Mouse (Mus musculus) hindbrain, embryonic 13.5 days (tissue): Measurements from ENCODE around the gene Commd1. TPM values are rescaled to one million over a fixed set of nuclear protein-coding genes. Genes with fewer than 3 reads are reported as not detected.
A peak's percentile ranks its signal among the peaks of the same experiment; 100 is the strongest.

Experiments
- ATAC-seq: fragments of 200-750 bp; cut with Nextera tagmentation; 2 replicates; pipeline ENCODE4 v1.8.0; 2017; ENCODE audit warnings: moderate TSS enrichment; ENCODE audit not compliant: low FRiP score
- H3K27ac ChIP-seq: fragments of 300-500 bp; sonication (generic); 2 replicates; pipeline ENCODE4 v1.5.1; 2015; ENCODE audit warnings: inconsistent platforms, mild to moderate bottlenecking, moderate library complexity
- H3K27me3 ChIP-seq: fragments of 300-500 bp; sonication (generic); 2 replicates; pipeline ENCODE4 v1.6.1; 2015; ENCODE audit warnings: mild to moderate bottlenecking, inconsistent platforms
- H3K36me3 ChIP-seq: fragments of 300-500 bp; sonication (generic); 2 replicates; pipeline ENCODE4 v1.6.1; 2015; ENCODE audit warnings: mild to moderate bottlenecking, inconsistent platforms
- H3K4me1 ChIP-seq: fragments of 300-500 bp; sonication (generic); replicated peaks from 2 replicates; pipeline ENCODE4 v1.6.1; 2015; ENCODE audit warnings: inconsistent platforms
- H3K4me2 ChIP-seq: fragments of 300-500 bp; sonication (generic); 2 replicates; pipeline ENCODE4 v1.6.1; 2015; ENCODE audit warnings: inconsistent platforms, mild to moderate bottlenecking, moderate library complexity
- H3K4me3 ChIP-seq: fragments of 300-500 bp; sonication (generic); 2 replicates; pipeline ENCODE4 v1.5.1; 2015; ENCODE audit warnings: mild to moderate bottlenecking, inconsistent platforms
- H3K9ac ChIP-seq: fragments of 300-500 bp; sonication (generic); 2 replicates; pipeline ENCODE4 v1.6.1; 2015; ENCODE audit warnings: mild to moderate bottlenecking, inconsistent platforms
- H3K9me3 ChIP-seq: fragments of 300-500 bp; sonication (generic); 2 replicates; pipeline ENCODE4 v1.6.1; 2016; ENCODE audit warnings: inconsistent platforms
- WGBS: fragments of 180-500 bp; shearing (Covaris S2); methylation state at CpG from one replicate; pipeline ENCODE4 v1.1.7; 2015; 5-methylcytosine and 5-hydroxymethylcytosine counted together
- polyA plus RNA-seq: library from polyadenylated mRNA; unstranded; fragments of >200 nt; fragmentation: Nextera tagmentation; extraction: Ambion mirVana; gene quantifications from 2 replicates; pipeline ENCODE4 v1.2.1, GENCODE M21; 2015

The Commd1 gene
- polyA plus RNA-seq, result 287 and 301 TPM in 2 replicates

DNA sequence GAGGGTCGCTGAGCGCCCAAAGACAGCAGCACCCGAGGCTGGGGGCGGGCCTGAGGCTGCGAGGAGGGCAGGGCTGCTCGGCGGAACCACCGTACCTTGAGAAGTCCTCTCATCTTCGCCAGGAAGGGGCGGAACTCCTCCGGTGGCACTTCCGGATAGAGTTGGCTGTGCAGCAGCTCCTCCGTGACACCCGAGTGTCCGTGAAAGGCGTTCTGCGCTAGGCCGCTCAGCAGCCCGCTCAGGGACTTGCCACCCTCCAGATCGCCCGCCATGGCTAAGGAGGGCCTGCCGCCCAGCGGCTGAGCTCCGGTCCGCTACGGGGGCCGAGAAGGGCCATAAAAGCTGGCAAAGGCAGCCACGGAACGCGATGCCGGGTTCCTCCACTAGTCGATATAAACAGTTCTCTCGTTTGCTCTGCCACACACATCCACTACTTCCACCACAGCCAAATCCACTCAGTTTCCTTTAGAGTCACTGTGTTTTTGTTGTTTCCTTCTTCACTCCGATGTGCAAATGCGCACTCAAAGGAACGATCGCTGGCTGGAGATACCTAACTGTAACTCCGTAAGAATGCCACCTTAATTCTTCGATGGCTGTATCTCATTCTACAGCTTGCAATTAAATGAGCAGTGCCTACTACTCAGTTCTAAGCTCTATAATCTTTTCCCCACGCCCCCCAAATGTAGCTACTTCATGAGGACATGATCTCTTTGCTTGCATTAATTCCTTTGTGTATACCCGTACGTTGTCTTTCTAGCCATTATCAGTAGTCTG lies at the start of gene Commd1, which contains the start of gene Gm28048:
Gene Commd1, minus strand, starts transcription at position 399 of the 774 bp plus-strand sequence.
Gene Gm28048, minus strand, starts transcription at position 107 of the 774 bp plus-strand sequence.
- Histone ChIP-seq H3K4me3 (peak within 1 kb of the TSS; percentile 64), H3K9me3 (no peaks in the 10 kb centered on the region), H3K4me1 (peaks cover 39% of the 10 kb centered on the region), H3K9ac (peak within 1 kb of the TSS; percentile 82), H3K27me3 (no peaks in the 10 kb centered on the region), H3K36me3 (peaks cover 10% of the 10 kb centered on the region), H3K4me2 (peak within 1 kb of the TSS; percentile 86), H3K27ac (peak within 1 kb of the TSS; percentile 94)
- WGBS, result 3% methylated on average over 42 of the region's 42 CpGs
- peak; percentile 93 for ATAC-seq

DNA sequence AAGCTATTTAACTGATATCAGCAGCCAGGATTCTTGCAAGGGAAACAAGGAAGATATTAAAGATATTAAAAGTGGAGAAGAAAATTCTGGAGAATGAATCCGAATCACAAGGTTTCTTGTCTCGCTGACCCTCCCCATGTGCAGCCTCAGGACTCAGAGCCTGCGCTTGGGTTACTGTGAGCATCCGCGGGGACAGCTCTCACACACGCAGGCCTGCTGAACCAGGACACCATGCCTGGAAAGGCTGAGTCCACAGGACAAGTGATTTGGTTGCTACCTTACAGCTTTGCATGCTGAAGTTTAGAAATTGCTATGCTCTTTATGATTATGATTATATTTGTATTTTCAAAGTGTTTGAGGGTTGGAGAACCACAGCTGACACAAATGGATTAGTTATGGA lies 47.2 kb upstream of the Commd1 start:
- Histone ChIP-seq H3K27me3 (no peaks in the 10 kb centered on the region), H3K9ac (no peak overlapping the region), H3K4me1 (no peaks in the 10 kb centered on the region), H3K9me3 (no peaks in the 10 kb centered on the region), H3K4me2 (no peak overlapping the region), H3K36me3 (no peaks in the 10 kb centered on the region), H3K4me3 (no peak overlapping the region), H3K27ac (no peak overlapping the region)
- no peak for ATAC-seq
- 84% methylated on average over 6 of the region's 6 CpGs for WGBS

DNA sequence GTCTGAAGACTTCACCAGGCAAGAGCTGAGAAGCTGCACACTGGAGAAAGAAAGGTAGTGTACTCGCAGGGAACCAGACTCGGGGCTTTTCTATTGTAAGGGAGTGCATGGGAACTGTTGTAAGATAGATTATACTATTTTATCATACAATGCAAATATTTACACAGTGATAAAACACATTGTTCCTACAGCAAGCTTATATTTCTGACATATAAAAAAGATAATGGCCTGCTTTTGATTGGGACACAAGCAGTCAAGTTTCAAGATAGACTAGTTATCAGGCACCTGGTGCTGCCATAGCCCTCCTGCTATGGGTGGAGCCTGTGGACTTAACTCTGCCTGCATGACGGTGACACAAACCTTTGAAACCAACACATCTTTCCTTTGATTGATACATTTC lies 46.8 kb upstream of the Commd1 start:
- Histone ChIP-seq H3K27me3 (no peaks in the 10 kb centered on the region), H3K9ac (no peak overlapping the region), H3K4me1 (no peaks in the 10 kb centered on the region), H3K36me3 (no peaks in the 10 kb centered on the region), H3K4me2 (no peak overlapping the region), H3K27ac (no peak overlapping the region), H3K4me3 (no peak overlapping the region), H3K9me3 (no peaks in the 10 kb centered on the region)
- ATAC-seq, result no peak
- 70% methylated on average over 3 of the region's 3 CpGs for WGBS

DNA sequence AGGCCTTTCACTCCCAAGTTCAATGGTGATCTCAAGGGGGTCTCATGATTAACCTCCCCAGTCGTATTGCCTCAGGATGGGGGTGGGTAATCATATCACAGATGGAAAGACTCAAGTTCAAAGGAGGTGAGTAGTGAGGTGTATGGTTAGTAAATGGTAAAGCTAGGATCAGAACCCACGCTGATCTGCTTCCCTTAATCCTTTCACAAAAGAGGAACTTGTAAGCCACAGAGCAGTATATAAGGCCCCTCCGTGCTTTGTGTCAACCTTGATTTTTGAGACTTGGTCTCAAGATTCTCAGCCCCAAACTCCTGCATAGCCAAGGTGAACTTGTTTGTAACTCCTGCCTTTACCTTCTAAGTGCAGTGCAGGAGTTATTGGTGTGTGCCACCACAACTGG lies 42.0 kb upstream of the Commd1 start:
- no peak overlapping the region for H3K9ac ChIP-seq
- no peaks in the 10 kb centered on the region for H3K4me1 ChIP-seq
- H3K27ac ChIP-seq, result no peak overlapping the region
- H3K9me3 ChIP-seq, result no peaks in the 10 kb centered on the region
- no peaks in the 10 kb centered on the region for H3K27me3 ChIP-seq
- H3K4me2 ChIP-seq, result no peak overlapping the region
- H3K36me3 ChIP-seq, result no peaks in the 10 kb centered on the region
- 78% methylated on average over 3 of the region's 3 CpGs for WGBS
- ATAC-seq, result no peak
- H3K4me3 ChIP-seq, result no peak overlapping the region

DNA sequence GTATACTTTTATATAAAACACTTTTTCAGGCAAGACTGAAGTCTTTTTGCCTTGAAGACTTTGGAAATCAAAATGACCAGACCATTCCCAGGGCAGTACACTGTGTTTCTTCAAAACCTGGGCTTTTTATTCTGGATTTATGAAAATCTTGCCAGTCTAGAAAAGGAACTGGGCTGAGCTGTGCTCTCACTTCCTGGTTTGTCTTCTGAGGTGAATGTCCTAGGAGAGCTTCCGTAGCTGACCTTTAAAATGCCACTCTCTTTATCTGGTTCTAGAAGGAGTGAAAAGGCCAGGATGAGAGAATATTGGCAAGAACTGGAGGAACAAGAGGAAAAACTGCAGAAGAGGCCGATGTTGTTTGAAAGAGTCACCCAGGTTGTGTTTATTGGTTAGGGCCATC lies 41.0 kb upstream of the Commd1 start:
- no peak overlapping the region for H3K4me3 ChIP-seq
- no peak overlapping the region for H3K9ac ChIP-seq
- 94% methylated on average over 2 of the region's 2 CpGs for WGBS
- H3K36me3 ChIP-seq, result no peaks in the 10 kb centered on the region
- no peak overlapping the region for H3K4me2 ChIP-seq
- H3K4me1 ChIP-seq, result no peaks in the 10 kb centered on the region
- H3K27ac ChIP-seq, result no peak overlapping the region
- no peak for ATAC-seq
- no peaks in the 10 kb centered on the region for H3K9me3 ChIP-seq
- no peaks in the 10 kb centered on the region for H3K27me3 ChIP-seq

DNA sequence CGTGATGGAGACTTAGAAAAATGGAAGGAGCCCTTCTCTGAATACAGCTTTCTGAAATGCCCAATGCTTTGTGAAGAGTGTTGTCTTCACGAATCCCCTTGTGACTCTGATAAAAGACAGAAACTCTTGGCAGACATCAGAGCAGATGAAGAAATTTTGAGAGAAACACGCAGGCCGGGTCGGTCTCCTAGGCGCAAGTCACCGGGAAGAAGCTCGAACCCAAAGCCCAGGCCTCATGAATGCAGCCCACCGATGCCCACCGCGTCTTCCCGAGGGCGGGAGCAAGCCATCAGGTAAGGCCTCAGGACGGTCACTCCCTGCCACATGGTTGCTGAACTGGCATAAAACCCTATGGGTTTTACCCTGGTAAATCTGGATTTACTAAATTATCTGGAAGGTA lies 38.7 kb upstream of the Commd1 start:
- no peak overlapping the region for H3K4me3 ChIP-seq
- H3K4me1 ChIP-seq, result no peaks in the 10 kb centered on the region
- no peak overlapping the region for H3K27ac ChIP-seq
- no peak overlapping the region for H3K9ac ChIP-seq
- no peak for ATAC-seq
- H3K4me2 ChIP-seq, result no peak overlapping the region
- H3K9me3 ChIP-seq, result no peaks in the 10 kb centered on the region
- H3K36me3 ChIP-seq, result no peaks in the 10 kb centered on the region
- H3K27me3 ChIP-seq, result no peaks in the 10 kb centered on the region
- WGBS, result 96% methylated on average over 14 of the region's 14 CpGs

DNA sequence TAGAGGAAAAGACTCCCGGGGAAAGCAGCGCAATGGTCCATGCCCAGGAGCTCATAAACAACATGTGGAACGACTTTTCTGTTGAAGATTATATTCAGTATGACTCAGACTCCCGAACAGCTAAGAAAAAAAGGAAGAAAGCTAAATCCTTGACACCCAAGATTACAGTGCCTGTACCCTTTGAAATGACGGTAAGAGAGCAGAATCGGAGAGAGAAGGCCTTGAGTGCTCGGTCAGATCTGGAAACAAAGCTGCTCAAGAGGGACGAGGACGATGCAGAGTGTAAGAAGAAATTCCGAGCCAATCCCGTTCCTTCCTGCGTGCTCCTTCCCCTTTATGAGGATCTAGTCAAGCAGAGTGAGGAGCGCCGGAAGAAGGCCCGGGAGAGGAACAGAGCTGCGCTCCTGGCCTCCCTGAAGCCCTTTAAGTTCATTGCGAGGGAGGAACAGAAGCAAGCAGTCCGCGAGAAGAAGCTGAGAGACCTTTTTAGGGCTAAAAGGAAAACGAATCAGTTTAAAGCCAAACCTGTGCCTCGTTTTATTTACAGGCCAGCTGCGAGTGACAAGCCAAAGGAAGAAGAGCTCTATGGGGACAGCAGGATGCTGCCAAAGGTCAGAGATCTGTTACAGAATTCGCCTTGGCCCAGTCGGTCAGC lies 38.1 kb upstream of the Commd1 start:
- Histone ChIP-seq H3K4me3 (no peak overlapping the region), H3K4me1 (no peaks in the 10 kb centered on the region), H3K4me2 (no peak overlapping the region), H3K27me3 (no peaks in the 10 kb centered on the region), H3K9ac (no peak overlapping the region), H3K36me3 (no peaks in the 10 kb centered on the region), H3K27ac (no peak overlapping the region), H3K9me3 (no peaks in the 10 kb centered on the region)
- no peak for ATAC-seq
- 71% methylated on average over 24 of the region's 24 CpGs for WGBS

DNA sequence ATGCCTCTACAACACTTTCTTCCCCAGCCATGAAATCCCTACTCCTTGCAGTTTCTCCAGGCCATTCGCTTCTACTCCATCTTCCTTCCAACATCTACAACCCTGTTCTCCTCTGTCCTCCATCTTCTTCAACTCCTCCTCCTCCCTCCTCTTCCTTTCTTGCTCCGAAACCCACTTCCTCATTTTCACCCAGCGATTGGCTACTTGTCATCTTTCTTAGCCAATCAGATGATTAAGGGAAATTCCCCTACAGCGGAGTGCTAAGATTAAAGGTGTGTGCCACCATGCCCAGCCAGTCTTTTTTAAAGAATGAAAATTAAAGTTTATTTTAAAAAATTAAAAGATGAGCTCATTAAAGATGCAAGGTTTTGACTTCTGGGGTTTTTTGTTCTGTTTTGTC lies 35.8 kb upstream of the Commd1 start:
- H3K27me3 ChIP-seq, result no peaks in the 10 kb centered on the region
- H3K4me1 ChIP-seq, result no peaks in the 10 kb centered on the region
- no peak overlapping the region for H3K4me3 ChIP-seq
- H3K36me3 ChIP-seq, result no peaks in the 10 kb centered on the region
- H3K9me3 ChIP-seq, result no peaks in the 10 kb centered on the region
- no peak overlapping the region for H3K9ac ChIP-seq
- no peak overlapping the region for H3K4me2 ChIP-seq
- H3K27ac ChIP-seq, result no peak overlapping the region
- no peak for ATAC-seq
- 91% methylated on average over 4 of the region's 4 CpGs for WGBS

DNA sequence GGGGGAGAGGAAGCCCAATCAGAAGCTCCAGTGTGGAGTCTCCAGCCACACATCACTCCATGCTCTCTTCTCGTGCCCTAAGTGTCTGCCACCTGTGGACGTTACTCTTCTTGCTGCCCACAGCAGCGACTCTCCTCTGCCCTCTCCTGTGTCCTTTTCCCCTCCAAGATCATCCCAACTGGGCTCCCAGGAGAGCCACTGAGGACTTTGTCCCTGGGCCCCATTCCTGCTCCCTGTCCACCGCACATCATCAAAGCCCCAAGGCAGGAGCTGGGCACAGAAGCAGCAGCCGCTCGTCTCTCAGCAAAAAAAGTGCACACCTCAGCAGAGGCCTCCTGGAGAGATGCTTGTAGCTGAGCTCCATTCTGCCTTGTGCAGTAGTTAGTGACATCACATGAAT lies 32.8 kb upstream of the Commd1 start:
- Histone ChIP-seq H3K4me2 (no peak overlapping the region), H3K4me1 (0 out of 2 replicates have a peak, but pooled peaks cover 4% of the 10 kb centered on the region), H3K9me3 (no peaks in the 10 kb centered on the region), H3K27ac (no peak overlapping the region), H3K36me3 (no peaks in the 10 kb centered on the region), H3K27me3 (no peaks in the 10 kb centered on the region), H3K9ac (no peak overlapping the region), H3K4me3 (no peak overlapping the region)
- no peak for ATAC-seq
- 72% methylated on average over 6 of the region's 6 CpGs for WGBS

DNA sequence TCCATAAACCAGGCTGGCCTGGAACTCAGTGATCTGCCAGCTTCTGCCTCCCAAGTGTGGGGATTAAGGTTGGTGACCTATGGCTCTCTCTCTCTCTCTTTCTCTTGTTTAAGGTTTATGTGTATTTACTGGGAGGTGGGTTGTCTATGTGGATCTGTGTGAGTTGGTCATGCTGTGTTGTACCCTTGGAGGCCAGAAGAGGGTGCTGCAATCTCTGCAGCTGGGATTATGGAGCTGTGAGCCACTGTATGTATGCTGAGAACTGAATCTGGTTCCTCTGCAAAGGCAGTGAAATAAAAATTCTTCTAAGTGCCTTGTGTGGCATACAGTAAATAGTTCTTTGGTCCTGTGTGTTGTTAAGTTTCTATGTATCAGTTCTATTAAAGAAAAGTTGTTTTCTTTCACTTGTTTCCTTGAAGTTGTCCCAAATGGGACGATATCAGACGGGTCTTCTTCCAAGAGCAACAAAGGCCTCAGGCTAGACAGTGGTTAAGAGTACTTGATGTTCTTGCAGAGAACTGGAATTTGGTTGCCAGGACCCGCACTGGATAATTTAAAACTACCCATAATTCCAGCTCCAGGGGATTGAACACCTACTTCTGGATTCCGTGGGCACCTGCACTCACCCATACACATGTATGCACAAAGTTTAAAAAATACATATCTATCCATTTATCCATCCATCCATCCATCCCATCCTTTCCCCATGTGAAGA lies 31.6 kb upstream of the Commd1 start:
- H3K4me1 ChIP-seq, result peaks cover 10% of the 10 kb centered on the region; the same call in 1 of the 2 replicates
- no peak overlapping the region for H3K27ac ChIP-seq
- 86% methylated on average over 4 of the region's 4 CpGs for WGBS
- H3K4me3 ChIP-seq, result no peak overlapping the region
- no peak for ATAC-seq
- H3K36me3 ChIP-seq, result no peaks in the 10 kb centered on the region
- no peak overlapping the region for H3K9ac ChIP-seq
- H3K27me3 ChIP-seq, result no peaks in the 10 kb centered on the region
- H3K4me2 ChIP-seq, result no peak overlapping the region
- H3K9me3 ChIP-seq, result no peaks in the 10 kb centered on the region

DNA sequence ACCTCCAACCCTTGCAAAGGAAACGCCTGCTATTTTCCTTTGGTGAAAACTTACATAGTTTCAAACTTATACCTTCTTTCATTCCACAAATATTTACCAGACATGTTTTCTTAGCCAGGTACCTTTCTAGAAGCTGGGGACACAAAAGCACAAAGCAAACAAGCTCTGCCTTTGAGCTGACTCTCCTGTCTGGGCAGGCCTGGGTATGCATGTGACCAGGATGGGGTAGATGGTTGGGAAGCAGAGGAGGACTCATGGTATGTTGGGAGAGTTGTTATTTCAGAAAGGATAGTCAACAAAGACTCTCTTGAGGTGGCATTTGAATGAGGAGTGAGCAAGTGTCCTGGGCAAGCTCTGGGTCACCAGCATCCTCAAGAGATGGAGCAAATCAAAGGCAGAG lies 30.9 kb upstream of the Commd1 start:
- Histone ChIP-seq H3K4me3 (no peak overlapping the region), H3K36me3 (no peaks in the 10 kb centered on the region), H3K4me1 (peaks cover 11% of the 10 kb centered on the region; the same call in 1 of the 2 replicates), H3K27me3 (no peaks in the 10 kb centered on the region), H3K9me3 (no peaks in the 10 kb centered on the region), H3K27ac (no peak overlapping the region), H3K9ac (no peak overlapping the region), H3K4me2 (no peak overlapping the region)
- ATAC-seq, result no peak
- WGBS, result 83% methylated on average over 1 of the region's 1 CpGs

DNA sequence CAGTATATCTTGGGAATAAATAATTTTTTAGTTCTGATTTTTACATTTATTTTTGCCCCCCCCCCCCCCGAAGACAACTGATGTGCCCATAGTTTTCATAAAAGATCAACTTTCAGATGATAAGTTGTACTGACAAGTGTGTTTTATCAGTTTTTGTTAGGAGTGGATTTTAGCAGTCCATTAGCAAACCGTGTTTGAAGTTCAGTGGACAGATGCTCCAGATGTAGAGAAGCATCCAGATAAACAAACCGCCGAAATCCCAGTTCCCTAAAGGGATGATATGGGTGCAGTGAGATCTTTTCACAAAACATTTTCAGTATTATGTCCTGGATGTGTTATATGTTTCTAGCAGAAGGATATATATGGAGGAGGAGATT lies 26.6 kb upstream of the Commd1 start:
- Histone ChIP-seq H3K36me3 (peaks cover 14% of the 10 kb centered on the region), H3K4me3 (peak overlapping the region; percentile 59), H3K9ac (peak overlapping the region; percentile 84; the same call in 1 of the 2 replicates), H3K4me2 (peak overlapping the region; percentile 70), H3K27me3 (no peaks in the 10 kb centered on the region), H3K4me1 (peaks cover 16% of the 10 kb centered on the region), H3K27ac (no peak overlapping the region), H3K9me3 (no peaks in the 10 kb centered on the region)
- ATAC-seq, result no peak
- 35% methylated on average over 4 of the region's 4 CpGs for whole genome bisulfite sequencing
